Mouse (Mus musculus): Measurements from ENCODE around the gene Sema5a. TPM values are rescaled to one million over a fixed set of nuclear protein-coding genes. Genes with fewer than 3 reads are reported as not detected.

Sema5a gene
- polyA plus RNA-seq, 1 experiment, result not detected

DNA sequence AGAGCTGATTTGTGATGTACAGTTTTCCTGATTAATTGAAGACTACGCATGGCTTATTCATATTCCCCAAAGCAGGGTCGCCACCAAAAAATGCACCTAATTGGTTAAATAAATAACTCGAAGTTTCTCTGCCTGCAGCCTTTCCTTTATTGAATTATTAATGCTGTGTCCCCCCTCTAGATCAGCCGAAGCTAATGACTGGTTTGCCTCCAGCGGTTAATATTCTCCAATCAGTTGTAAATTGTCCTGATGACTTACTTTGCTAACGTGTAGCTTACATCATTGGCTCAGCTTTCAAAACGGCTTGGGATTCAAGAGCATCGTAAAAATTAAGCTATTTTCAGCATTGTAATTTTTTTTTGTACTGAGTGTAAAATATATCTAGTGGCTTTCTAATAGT, 66.7 kb downstream of the Sema5a start:
- Histone ChIP-seq H3K4me3 (replicated peaks) (no peak overlapping the region), H3K4me1 (ENCODE audit: control insufficient read depth) (no peaks in the 10 kb centered on the region), H3K27me3 (ENCODE audit: control insufficient read depth) (no peaks in the 10 kb centered on the region), H3K36me3 (ENCODE audit: control insufficient read depth) (no peaks in the 10 kb centered on the region), H3K9me3 (ENCODE audit: control insufficient read depth, low read length) (no peaks in the 10 kb centered on the region)
- TF ChIP-seq TAL1 (IDR thresholded peaks at IDR 0.05; ENCODE audit: low read length) (no peak), GATA1 (IDR thresholded peaks at IDR 0.05; ENCODE audit: low read length) (no peak)

DNA sequence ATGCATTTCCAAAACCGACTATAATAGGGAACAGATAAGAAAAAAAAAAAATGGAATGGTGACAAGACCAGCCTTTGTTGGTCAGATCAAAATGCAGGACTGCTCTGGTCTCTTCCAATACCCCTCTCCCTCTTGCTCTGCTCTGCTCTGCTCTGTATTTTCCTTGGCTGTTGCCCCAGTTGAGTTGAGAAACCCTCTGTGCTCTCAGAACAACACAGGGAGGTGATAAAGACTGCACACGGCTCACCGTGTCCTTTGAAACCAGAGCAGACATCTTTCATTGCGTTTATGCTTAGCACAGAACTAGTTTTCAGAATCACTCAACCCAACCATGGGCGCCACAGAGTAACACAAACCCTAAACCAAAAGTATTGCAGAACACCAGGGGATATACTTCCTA, 72.5 kb downstream of the Sema5a start:
- H3K36me3 ChIP-seq (ENCODE audit: control insufficient read depth), result no peaks in the 10 kb centered on the region
- no peak for TF ChIP-seq TAL1 (IDR thresholded peaks at IDR 0.05; ENCODE audit: low read length)
- no peak for TF ChIP-seq GATA1 (IDR thresholded peaks at IDR 0.05; ENCODE audit: low read length)
- H3K9me3 ChIP-seq (ENCODE audit: control insufficient read depth, low read length), result peaks cover 2% of the 10 kb centered on the region; the same call in 1 of the 2 replicates
- no peaks in the 10 kb centered on the region for H3K27me3 ChIP-seq (ENCODE audit: control insufficient read depth)
- H3K4me1 ChIP-seq (ENCODE audit: control insufficient read depth), result no peaks in the 10 kb centered on the region
- no peak overlapping the region for H3K4me3 ChIP-seq (replicated peaks)

DNA sequence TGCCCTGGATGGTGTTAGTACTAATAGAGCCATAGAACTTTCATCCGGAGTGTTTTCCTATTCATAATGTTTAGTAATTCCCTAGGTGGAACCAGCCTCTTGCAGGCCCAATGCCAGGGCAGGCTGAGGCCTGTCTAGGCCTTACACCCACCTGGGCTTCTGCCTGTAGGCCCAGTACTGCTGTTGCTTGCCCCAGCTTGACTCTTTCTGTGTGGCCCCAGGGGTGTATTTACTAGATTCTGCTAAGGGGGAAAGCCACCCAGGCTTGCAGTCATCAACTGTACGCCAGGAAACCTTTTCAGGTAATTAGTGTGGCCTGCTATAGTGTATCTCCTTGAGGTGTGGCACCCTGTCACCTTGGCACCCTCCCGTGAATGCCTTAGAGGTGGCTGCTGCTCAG, 76.1 kb downstream of the Sema5a start:
- no peak for TF ChIP-seq TAL1 (IDR thresholded peaks at IDR 0.05; ENCODE audit: low read length)
- no peak for TF ChIP-seq GATA1 (IDR thresholded peaks at IDR 0.05; ENCODE audit: low read length)
- Histone ChIP-seq H3K27me3 (ENCODE audit: control insufficient read depth) (no peaks in the 10 kb centered on the region), H3K9me3 (ENCODE audit: control insufficient read depth, low read length) (peaks cover 2% of the 10 kb centered on the region; the same call in 1 of the 2 replicates), H3K4me1 (ENCODE audit: control insufficient read depth) (no peaks in the 10 kb centered on the region), H3K4me3 (replicated peaks) (no peak overlapping the region), H3K36me3 (ENCODE audit: control insufficient read depth) (no peaks in the 10 kb centered on the region)

DNA sequence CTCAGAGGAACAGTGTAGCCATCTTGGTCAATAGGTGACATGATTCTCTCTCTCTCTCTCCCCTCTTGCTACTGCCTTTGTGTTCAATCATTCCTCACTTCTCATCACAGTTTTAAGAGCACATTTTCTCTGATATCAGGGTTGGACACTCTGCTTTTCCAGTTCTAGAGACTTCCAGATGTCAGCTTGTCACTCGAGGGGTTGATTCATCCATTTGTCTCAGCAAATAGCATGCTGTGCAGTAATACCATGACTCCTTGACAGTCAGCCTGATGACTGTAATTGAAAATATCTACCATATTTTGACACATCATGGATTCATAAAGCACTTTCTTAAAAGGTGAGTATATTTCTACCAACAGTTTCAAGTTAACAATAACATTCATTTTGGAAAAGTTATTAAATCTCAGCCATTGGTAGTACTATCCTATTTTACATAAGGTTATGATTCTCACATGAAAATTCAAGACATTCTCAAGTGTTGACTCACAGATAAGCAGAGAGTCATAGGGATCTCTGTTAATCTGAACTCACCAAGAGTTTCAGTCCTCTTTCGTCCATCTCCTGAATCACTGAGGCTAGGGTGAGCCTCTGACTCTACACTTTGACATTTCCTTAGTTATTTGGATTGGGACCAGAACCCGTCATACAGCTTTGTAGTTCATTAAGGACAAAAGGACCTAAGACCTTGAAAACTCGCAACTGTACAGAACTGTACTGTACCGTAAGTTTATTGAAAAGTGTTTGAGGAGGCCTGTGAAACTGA, 78.0 kb downstream of the Sema5a start:
- Histone ChIP-seq H3K27me3 (ENCODE audit: control insufficient read depth) (no peaks in the 10 kb centered on the region), H3K9me3 (ENCODE audit: control insufficient read depth, low read length) (peaks cover 2% of the 10 kb centered on the region; the same call in 1 of the 2 replicates), H3K4me1 (ENCODE audit: control insufficient read depth) (no peaks in the 10 kb centered on the region), H3K4me3 (replicated peaks) (no peak overlapping the region), H3K36me3 (ENCODE audit: control insufficient read depth) (no peaks in the 10 kb centered on the region)
- TF ChIP-seq GATA1 (IDR thresholded peaks at IDR 0.05; ENCODE audit: low read length), result no peak
- TF ChIP-seq TAL1 (IDR thresholded peaks at IDR 0.05; ENCODE audit: low read length), result no peak

DNA sequence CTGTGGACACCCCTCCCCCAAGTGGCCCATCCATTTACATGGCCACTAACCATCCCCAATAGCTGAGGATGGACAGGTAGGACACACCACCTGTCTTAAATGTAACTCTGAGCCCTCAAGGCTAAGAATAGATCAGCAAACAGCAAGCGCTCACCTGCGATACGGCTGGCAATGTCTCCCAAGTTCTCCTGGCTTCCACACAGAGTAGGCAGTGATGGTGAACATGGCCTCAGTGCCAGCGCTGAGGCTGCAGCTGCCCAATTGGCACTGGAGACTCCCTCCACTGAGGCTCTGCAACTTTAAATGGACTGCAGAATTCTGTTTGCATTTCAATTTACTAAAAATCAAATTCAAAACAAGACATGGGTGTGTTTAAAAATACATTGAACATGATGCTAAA, 78.6 kb downstream of the Sema5a start:
- Histone ChIP-seq H3K27me3 (ENCODE audit: control insufficient read depth) (no peaks in the 10 kb centered on the region), H3K4me1 (ENCODE audit: control insufficient read depth) (no peaks in the 10 kb centered on the region), H3K4me3 (replicated peaks) (no peak overlapping the region), H3K9me3 (ENCODE audit: control insufficient read depth, low read length) (peaks cover 2% of the 10 kb centered on the region; the same call in 1 of the 2 replicates), H3K36me3 (ENCODE audit: control insufficient read depth) (no peaks in the 10 kb centered on the region)
- TF ChIP-seq GATA1 (IDR thresholded peaks at IDR 0.05; ENCODE audit: low read length), result no peak

DNA sequence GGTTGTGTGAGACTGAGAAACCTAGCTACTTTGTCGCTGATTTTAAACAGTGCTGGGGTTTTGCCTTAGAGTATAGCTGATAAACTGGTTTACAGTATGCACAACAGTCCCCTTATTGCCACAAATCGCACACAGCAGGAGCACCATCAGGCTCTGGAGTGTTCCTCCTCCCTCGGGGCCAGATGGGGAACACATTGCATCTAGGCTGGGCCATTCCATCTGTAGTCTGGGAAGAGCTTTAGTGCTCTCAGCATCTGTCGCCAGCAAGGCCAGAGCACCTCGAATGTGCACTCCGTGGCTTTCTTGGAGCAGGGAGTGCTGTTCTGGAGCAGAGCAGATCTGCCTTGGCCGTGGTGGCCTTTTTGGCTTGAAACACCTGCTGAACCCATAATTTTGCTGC, 79.5 kb downstream of the Sema5a start:
- Histone ChIP-seq H3K9me3 (ENCODE audit: control insufficient read depth, low read length) (peaks cover 2% of the 10 kb centered on the region; the same call in 1 of the 2 replicates), H3K36me3 (ENCODE audit: control insufficient read depth) (no peaks in the 10 kb centered on the region), H3K4me3 (replicated peaks) (no peak overlapping the region), H3K27me3 (ENCODE audit: control insufficient read depth) (no peaks in the 10 kb centered on the region), H3K4me1 (ENCODE audit: control insufficient read depth) (no peaks in the 10 kb centered on the region)
- TF ChIP-seq GATA1 (IDR thresholded peaks at IDR 0.05; ENCODE audit: low read length) (no peak), TAL1 (IDR thresholded peaks at IDR 0.05; ENCODE audit: low read length) (no peak)

DNA sequence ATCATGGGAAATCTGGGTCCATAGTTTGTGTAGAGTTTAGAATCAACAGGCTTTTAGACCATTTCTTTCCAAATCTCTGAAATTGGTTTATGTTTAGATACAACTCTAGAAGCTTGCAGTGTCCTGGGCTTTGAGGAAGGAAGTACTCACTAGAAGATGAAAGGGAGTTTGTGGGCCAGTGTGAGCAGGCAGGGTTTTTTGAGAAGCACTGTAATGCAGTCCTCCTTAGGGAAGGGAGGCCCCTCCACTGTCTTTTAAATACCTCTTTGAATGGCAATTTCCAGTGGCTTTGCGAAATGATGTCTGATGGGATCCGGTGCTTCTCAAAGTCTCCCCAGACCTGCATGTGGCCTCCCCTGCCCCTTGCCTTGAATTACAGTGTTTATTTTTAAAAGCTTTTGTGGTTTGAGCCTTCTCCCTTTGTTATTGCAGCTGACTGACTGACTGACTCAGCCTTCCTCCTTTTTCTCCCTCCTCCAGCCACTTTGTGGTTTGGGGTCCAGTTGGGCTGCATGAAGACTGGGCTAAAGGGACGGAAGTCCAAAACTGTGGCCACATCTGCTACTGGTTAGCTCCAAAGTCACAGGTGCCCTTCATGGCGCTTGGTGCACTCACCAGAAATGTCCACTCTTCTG, 83.9 kb downstream of the Sema5a start:
- Histone ChIP-seq H3K36me3 (ENCODE audit: control insufficient read depth) (no peaks in the 10 kb centered on the region), H3K4me3 (replicated peaks) (no peak overlapping the region), H3K4me1 (ENCODE audit: control insufficient read depth) (no peaks in the 10 kb centered on the region), H3K9me3 (ENCODE audit: control insufficient read depth, low read length) (no peaks in the 10 kb centered on the region), H3K27me3 (ENCODE audit: control insufficient read depth) (no peaks in the 10 kb centered on the region)
- TF ChIP-seq TAL1 (IDR thresholded peaks at IDR 0.05; ENCODE audit: low read length) (no peak), GATA1 (IDR thresholded peaks at IDR 0.05; ENCODE audit: low read length) (no peak)

DNA sequence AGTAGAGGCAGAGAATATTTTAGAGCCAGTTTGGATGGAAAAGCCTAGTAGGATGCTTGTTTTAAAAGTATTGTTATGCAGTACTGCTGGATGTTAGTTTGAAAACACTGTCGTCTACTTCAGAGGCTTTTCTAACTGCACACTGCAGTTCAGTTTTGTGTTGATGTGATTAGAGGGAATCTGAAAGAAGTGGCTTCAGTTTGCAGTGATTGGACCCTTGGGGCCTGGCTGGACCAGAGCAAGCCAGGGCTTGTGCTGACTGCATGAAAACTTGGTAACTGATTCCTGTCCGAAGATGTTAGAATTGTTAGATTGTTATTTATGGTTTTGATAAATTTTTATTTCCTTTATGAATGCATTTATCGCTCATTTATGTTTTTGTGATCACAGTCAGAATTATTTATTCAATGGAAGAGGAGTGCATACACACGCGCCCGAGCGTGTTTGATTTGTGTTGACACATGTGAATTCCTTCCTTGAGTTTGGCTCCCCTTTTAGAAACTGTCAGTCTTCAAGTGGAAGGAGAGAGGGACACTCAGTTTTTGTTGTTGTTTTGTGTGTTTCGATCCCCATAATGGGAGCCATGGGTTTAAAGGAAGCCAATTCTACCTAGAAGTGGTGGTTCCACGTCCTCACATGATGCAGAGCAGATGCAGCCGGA, 85.2 kb downstream of the Sema5a start:
- TF ChIP-seq GATA1 (IDR thresholded peaks at IDR 0.05; ENCODE audit: low read length), result no peak
- no peaks in the 10 kb centered on the region for H3K27me3 ChIP-seq (ENCODE audit: control insufficient read depth)
- H3K9me3 ChIP-seq (ENCODE audit: control insufficient read depth, low read length), result no peaks in the 10 kb centered on the region
- no peak overlapping the region for H3K4me3 ChIP-seq (replicated peaks)
- H3K4me1 ChIP-seq (ENCODE audit: control insufficient read depth), result no peaks in the 10 kb centered on the region
- H3K36me3 ChIP-seq (ENCODE audit: control insufficient read depth), result no peaks in the 10 kb centered on the region

DNA sequence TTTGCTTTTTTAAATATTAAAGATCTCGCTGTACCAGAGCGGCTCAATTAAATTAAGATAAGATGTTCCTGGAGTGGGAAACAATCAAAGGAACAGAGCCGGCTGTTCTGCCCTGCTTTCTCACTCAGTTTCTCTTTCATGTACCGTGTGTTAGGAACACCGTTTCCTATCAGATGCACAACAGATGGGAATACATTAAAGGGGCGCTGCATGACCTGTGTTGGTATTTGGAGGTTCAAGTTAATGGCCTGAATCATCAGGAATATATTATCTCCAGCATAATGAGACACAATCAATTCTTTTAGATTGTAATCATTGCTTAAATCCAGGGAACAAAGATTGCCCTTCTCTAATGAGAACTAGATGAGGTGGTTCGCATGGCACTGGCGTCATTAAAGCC, 85.8 kb downstream of the Sema5a start:
- TF ChIP-seq TAL1 (IDR thresholded peaks at IDR 0.05; ENCODE audit: low read length) (no peak), GATA1 (IDR thresholded peaks at IDR 0.05; ENCODE audit: low read length) (no peak)
- no peaks in the 10 kb centered on the region for H3K4me1 ChIP-seq (ENCODE audit: control insufficient read depth)
- H3K27me3 ChIP-seq (ENCODE audit: control insufficient read depth), result no peaks in the 10 kb centered on the region
- no peaks in the 10 kb centered on the region for H3K9me3 ChIP-seq (ENCODE audit: control insufficient read depth, low read length)
- no peaks in the 10 kb centered on the region for H3K36me3 ChIP-seq (ENCODE audit: control insufficient read depth)
- H3K4me3 ChIP-seq (replicated peaks), result no peak overlapping the region
